Mouse (Mus musculus): ENCODE measurements around the gene Frs2.

Gene Frs2

DNA sequence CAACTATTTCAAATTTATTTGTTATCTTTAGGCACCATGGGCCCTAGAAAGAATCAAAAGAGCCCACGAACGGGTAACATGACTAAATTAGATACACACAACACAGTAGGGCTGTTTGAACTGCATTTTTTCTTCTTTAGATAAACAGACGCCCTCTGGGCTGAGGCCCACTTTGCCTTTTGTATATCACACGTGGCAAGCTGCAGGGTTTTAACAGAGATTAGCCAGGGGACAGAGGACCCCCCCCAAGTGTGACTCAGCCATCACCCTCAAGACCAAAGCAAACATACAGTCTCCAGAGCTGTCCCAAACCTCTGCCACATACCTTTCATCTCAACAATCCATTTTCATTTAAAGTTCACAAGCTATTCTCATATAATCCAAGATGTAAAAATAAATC, 42.1 kb downstream of the Frs2 start:
- DNase-seq (ENCODE audit: low read depth, low spot score): no peak

DNA sequence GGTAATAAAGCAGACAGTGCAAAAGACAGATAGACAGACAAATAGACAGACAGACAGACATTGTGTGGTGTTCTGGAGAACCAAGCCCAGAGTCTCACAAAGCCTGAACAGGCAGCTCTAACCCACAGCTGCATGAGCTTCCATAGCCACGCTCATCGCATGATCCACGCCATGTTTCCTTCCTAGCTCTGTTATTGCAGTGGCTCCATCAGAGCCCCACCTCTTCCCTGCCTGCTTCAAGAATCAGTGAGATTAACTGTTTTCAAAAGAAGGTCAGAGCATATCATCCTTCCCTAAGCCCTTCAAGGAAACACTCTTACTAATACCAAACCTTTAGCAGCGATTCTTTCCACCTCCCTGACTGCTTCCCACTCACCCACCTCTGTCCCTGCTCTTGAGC, 43.3 kb downstream of the Frs2 start:
- DNase-seq (ENCODE audit: low read depth, low spot score): no peak

DNA sequence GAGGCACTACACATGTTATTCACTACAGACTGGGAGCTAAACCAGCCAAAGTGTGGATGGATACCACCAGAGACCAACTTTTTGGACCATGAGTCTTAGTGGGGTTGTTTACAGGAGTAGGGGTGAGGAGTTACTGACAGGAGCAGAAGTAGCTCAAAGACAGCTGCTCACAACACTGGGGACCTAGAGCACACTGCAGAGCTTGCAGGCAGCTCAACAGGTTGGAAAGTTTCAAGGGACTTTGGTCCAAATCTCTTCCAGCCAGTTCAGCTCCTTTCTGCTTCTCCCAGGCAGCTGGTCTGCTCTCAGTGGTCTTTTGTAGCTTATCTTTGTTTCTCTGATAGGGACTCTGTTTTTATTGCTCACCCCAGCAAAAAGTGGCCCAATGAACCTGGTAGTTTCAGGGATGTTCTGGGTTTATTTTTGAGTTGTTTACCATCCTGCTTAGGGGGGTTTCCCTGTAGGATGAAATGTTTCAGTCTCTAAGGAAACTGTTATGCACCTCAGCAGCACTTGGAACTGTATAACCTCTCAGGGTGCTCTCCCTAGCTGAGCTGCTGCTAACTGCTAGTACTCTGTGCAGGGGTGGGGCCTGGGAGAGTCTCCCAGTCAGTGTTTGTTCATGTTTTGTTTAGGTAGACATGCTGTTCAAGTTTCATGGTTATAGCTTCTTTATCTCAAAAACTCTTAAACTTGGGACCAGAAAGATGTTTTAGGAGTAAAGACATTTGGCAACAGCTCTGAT, 44.3 kb downstream of the Frs2 start:
- no peak for DNase-seq (ENCODE audit: low read depth, low spot score)

DNA sequence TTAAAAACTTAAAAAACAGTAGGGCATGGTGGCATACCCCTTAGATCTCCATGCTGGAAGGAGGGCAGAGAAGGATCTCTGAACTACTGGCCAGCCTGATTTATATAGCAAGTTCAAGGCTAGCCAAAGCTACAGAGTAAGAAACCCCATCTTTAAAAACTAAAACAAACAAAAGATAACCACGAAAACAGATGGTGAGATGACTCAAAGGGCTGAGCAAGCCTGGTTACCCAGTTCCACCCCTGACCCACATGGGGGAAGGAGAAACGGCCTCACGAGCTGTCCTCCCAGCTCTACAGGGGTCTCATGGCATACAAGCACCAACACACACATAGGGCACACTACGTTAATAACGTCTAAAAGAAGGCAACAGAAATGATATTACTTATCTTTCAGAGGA, 48.2 kb downstream of the Frs2 start:
- DNase-seq (ENCODE audit: low read depth, low spot score): no peak

DNA sequence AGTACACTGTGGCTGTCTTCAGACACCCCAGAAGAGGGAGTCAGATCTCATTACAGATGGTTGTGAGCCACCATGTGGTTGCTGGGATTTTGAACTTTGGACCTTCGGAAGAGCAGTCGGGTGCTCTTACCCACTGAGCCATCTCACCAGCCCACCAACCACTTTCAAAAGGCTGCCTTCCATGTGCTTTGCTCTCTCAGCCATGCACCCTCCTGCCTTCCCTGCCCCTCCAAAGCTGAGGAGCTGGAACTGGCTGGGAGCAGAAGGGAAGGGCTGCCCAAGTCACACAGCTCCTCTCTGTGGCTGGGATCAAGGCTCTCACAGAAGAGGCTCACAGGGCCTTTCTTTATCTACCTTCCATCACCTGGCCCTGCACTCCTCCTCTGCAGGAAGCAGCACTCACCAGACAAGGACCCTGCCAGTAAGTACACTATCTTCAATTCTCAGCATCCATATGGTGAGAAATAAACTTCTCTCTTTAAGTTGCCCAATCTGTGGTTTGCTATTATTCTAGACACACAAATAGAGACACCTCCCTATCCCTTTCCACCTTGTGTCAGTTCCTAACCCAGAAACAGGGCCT, 51.1 kb downstream of the Frs2 start:
- DNase-seq (ENCODE audit: low read depth, low spot score): no peak

DNA sequence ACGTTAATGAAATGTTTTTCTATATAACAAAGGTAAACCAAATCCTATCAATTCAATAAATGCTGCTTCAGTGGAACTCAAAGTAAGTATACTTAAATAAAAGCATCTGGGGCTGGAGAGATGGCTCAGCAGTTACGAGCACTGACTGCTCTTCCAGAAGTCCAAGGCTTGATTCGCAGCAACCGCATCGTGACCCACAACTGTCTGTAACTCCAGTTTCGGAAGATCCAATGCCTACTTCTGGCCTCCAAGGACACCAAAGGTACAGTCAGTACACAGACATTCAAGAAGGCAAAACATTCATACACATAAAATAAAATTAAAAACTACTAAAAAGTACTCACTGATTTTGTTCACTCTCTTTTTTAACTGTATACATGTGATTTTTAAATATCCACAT, 52.2 kb downstream of the Frs2 start:
- no peak for DNase-seq (ENCODE audit: low read depth, low spot score)

DNA sequence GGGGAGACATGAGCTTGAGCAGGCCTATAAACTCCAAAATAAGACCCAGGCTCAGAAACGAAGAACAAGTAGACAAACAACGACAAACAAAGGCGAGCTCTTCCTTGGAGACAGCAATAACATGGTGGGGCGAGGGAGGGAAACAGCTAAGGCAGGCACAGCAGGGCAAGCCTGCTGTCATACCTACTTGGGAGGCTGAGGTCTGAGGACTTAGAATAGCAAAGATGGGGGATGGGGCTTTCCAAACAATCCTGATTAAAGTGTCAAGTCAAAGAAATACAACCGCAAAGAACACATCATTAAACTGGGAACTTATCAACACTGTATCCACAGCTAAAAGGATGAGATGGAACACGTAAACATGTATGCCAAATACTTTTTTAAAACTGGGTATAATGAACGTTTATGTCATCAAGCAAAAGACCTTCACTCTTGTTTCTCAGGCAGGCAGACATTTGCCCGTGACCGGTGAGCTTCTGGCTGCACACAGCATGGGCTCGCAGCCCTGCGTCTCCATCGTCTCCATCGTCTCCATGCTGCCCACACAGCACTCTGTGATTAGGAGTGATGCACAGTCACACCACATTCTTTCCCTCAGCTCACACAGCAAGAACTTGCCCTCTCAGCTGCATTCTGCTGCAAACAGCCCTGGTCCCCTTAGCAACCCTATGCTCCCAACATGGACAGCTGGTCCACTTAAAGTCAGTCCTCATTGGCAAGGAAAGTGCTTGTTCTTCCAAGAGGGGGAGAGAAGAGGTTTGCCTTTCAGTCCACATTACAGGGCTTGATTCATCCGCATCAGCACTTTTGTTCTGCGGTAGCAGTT, 53.6 kb downstream of the Frs2 start:
- DNase-seq (ENCODE audit: low read depth, low spot score): peak; percentile 74

- no peak for DNase-seq (ENCODE audit: low read depth, low spot score)
These were observed 58.7 kb downstream of the Frs2 start for GRCm38 (mm10) chr10:117089628-117090027.

DNA sequence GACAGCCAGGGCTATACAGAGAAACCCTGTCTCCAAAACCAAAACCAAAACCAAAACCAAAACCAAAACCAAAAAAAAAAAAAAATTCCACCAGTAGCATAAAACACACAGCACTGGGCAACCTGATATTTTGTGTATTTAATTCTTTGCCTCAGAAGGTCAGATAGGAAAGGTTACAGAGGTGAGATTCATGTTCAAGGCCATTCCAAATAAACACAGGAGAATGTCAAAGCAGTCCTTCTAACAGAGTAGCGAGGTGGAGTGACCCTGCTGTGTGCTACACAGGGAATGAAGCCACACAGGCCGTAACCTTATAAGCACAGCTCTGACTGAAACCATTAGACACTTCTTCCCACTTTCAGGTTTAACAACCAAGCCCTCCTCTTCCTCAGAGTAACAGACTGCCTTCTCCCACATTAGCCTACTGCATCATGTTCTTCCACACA, 66.4 kb downstream of the Frs2 start:
- DNase-seq (ENCODE audit: low read depth, low spot score): no peak

DNA sequence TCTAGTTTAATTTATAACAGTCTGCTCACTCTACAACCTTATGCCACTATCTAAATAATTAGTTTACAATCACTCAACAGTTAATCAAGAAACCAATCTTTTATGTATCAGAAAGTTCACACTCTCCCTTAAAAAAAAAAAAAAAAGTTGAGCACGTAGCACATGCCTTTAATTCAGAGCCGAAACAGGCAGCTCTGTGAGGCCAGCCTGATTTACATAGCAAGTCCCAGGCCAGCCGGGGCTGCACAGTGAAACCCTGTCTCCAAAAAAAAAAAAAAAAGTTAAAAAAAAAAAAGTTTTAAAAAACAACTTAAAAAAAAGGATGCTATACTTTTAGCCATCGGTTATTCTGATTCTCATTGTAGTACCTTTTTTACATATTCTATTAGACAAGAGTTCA, 67.0 kb downstream of the Frs2 start:
- no peak for DNase-seq (ENCODE audit: low read depth, low spot score)

- peak; percentile 19 for DNase-seq (ENCODE audit: low read depth, low spot score)
These were observed 70.0 kb downstream of the Frs2 start for GRCm38 (mm10) chr10:117078284-117078683.

DNA sequence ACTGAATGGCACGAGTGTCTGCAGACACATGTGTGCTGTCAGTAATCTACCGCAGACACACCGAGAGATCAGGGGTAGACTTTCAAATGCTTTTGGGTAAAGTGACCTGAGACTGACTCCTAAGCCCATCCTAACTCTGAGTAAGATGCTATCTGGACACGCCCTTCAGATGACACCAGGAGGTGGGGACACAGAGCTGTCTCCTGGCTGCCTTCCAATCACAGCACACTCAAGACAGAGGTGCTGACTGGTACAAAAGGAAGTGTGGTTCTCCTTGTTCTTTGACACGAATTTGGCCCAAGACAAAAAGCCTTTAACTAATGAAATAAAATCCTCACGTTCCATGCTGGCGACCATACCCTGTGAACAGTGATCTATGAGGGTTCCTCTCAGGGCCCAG, 75.2 kb downstream of the Frs2 start:
- DNase-seq (ENCODE audit: low read depth, low spot score): no peak

DNA sequence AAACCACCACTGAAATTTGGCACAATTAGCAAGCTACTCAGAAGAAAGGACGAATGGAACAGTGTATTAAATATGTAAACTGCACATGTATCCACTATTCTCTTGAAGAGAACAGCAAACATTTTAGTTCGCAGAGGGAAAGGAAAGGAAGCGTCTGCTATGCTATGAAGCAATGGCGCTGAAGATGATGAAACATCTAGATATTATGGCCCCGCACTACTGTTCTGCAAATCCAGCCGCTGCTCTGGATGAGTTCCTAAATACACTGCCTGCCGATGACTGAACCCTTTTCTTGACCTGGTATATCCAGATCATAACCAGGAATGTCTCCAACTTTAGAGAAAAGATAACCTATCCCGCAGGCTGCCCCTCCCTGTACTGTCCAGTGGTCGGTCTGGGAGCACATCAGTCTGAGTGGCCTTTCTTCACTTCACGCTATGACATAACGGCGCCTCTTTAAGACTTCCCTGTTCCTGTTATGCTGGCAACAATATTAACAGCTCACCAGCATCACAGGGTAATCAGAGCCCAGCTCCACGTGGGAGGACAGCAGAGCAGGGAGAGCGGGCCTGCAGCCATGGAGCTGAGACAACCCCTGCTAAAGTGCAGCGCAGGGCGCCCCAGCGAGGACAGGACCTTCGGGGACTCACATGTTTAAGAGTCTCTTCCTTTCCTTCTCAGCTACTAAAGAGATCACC, 76.0 kb downstream of the Frs2 start:
- DNase-seq (ENCODE audit: low read depth, low spot score): no peak

DNA sequence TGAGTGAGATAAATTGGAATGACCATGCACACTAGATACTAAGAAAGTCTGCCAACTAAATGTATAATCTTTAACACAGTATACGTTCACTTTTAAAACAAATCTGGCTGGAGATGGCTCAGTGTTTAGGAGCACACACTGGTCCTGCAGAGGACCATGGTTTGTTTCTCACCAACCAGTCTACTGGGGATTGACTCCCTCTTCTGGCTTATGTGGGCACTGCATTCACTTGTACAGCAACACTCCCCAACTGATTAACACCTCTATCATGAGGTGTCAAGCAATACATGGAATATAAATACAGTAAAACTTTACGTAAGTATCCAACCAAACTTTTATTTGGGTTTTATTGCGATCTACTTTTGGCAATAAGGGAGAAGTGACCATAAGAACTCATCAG, 79.2 kb downstream of the Frs2 start:
- DNase-seq (ENCODE audit: low read depth, low spot score): no peak

GRCm38 (mm10) chr10:117064076-117064475, 84.3 kb downstream of the Frs2 start:
- no peak for DNase-seq (ENCODE audit: low read depth, low spot score)

DNA sequence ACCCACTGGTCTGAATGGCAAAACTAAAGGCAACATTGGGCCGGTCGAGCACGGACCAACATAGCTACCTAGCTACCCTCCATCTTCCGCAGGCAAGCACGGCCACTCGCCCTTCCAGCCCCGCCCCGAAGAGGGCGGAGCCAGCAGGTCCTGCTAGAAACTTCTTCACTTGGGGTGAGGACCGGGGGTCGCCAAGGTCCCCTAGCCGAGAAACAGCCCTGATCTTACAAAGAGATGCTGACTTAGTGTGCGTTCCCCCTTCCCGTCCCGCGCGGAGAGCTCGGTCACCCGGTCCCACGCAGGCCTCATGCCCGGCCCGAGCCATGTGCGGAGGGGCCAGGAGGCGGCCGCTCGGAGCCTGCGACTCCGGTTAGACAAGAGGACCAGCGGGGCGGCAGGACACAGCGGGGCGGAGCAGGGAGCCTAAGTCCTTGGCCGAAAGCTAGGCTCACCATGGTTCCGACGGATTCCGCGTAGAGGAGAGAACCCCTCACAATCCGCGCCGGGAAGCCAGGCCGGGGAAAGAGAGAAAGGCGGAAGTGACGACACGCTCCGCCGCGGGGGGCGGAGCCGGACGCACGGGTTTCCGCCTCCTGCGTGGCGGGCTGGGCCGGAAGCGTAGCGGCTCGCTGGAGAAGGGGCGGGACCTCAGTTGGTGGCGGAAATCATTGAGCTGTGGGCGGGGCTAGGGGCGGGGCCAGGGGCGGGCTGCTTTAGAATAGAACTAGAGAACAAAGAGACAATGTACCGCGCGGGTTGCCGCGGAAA, 84.9 kb downstream of the Frs2 start, which contains the start of gene Cct2:
Gene Cct2 (minus strand): TSS at position 561 of the 768 bp plus-strand sequence.
- DNase-seq (ENCODE audit: low read depth, low spot score): peak; percentile 97

- no peak for DNase-seq (ENCODE audit: low read depth, low spot score)
These were observed 85.5 kb downstream of the Frs2 start for GRCm38 (mm10) chr10:117062894-117063253.

- no peak for DNase-seq (ENCODE audit: low read depth, low spot score)
These were observed 92.7 kb downstream of the Frs2 start for GRCm38 (mm10) chr10:117055668-117056067.

- DNase-seq (ENCODE audit: low read depth, low spot score): no peak
These were observed 98.3 kb downstream of the Frs2 start for GRCm38 (mm10) chr10:117049961-117050597.

DNA sequence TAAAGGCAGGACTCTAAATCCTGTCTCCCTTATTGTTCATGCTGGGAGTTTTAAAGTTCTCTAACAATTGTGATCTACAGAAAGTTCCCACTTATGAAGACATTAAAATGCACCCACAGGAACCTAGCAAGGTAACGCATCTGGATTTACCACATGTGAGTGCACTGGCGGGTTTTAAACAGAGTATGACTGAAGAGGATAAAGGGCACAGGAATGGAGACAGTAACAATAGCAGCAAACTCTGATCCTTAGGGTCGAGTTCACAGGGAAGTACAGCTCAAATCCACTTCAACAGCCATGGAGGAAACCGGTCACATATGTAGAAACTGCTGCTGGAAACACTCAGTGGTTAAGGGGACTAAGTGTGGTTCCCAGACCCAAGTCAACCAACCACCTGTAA, 99.1 kb downstream of the Frs2 start:
- no peak for DNase-seq (ENCODE audit: low read depth, low spot score)
